Mouse (Mus musculus): ENCODE measurements at regions not wholly inside any gene's neighbourhood (a gene's known extent, or its start where the extent isn't known, plus 50 kb on each side); places are given as distances from the start of the nearest gene placed in this dataset.

- TF ChIP-seq SRF (IDR thresholded peaks at IDR 0.05; ENCODE audit: control insufficient read depth, insufficient read length, low read depth) (no peak), POLR2A (IDR thresholded peaks at IDR 0.05; ENCODE audit: insufficient read length, low read depth) (no peak), REST (IDR thresholded peaks at IDR 0.05; ENCODE audit: insufficient read depth, insufficient read length) (no peak), TCF12 (IDR thresholded peaks at IDR 0.05; ENCODE audit: insufficient read depth, poor library complexity, severe bottlenecking) (no peak)
These were observed 1359.9 kb downstream of the Defb40 start for GRCm38 (mm10) chr8:17618147-17618546.
